Mouse (Mus musculus) testis, adult 2 months (tissue): ENCODE data around the gene AC131692.1.

Experiments used
- CTCF ChIP-seq: fragments of 200-500 bp; IDR thresholded peaks from 2 replicates; pipeline ENCODE4 v1.5.1; 2012; ENCODE audit warnings: low read depth, mild to moderate bottlenecking, inconsistent platforms, low read length, moderate library complexity; ENCODE audit not compliant: control insufficient read depth, insufficient read depth, insufficient replicate concordance
- POLR2A ChIP-seq: fragments of 200-500 bp; IDR thresholded peaks from 2 replicates; pipeline ENCODE4 v1.6.1; 2012; ENCODE audit warnings: low read depth, mild to moderate bottlenecking, inconsistent platforms, low read length, moderate library complexity; ENCODE audit not compliant: control insufficient read depth

- TF ChIP-seq CTCF = no peak
- no peak for TF ChIP-seq POLR2A
Measured at GRCm38 (mm10) chr19:6058513-6058912, 35.7 kb upstream of the AC131692.1 start.
